Mouse (Mus musculus) heart, postnatal 0 days (tissue): ENCODE measurements at regions not wholly inside any gene's neighbourhood (a gene's known extent, or its start where the extent isn't known, plus 50 kb on each side); places are given as distances from the start of the nearest gene placed in this dataset.

ENCODE experiments used
- ATAC-seq: fragments of 200-750 bp; cut with Nextera tagmentation; 2 replicates; pipeline ENCODE4 v1.8.0; 2017; ENCODE audit warnings: low read depth, moderate number of reproducible peaks, moderate library complexity; ENCODE audit not compliant: insufficient read depth
- DNase-seq: peaks from one replicate; pipeline ENCODE4 v3.0.0-alpha.2; 2016; ENCODE audit warnings: low spot score
- H3K27ac ChIP-seq: fragments of 300-500 bp; sonication (generic); 2 replicates; pipeline ENCODE4 v1.5.1; 2014; ENCODE audit warnings: low read depth, mild to moderate bottlenecking
- H3K27me3 ChIP-seq: fragments of 300-500 bp; sonication (generic); 2 replicates; pipeline ENCODE4 v1.6.1; 2014; ENCODE audit warnings: low read length, mixed read lengths; ENCODE audit not compliant: control insufficient read depth, insufficient read depth
- H3K36me3 ChIP-seq: fragments of 300-500 bp; sonication (generic); replicated peaks from 2 replicates; pipeline ENCODE4 v1.6.1; 2014; ENCODE audit warnings: low read length, mixed read lengths; ENCODE audit not compliant: control insufficient read depth, insufficient read depth
- H3K4me1 ChIP-seq: fragments of 300-500 bp; sonication (generic); 2 replicates; pipeline ENCODE4 v1.6.1; 2014; ENCODE audit warnings: antibody characterized with exemption; ENCODE audit not compliant: control insufficient read depth, insufficient read depth
- H3K4me2 ChIP-seq: fragments of 300-500 bp; sonication (generic); 2 replicates; pipeline ENCODE4 v1.6.1; 2014; ENCODE audit warnings: low read depth, mild to moderate bottlenecking, low read length, moderate library complexity
- H3K4me3 ChIP-seq: fragments of 300-500 bp; sonication (generic); 2 replicates; pipeline ENCODE4 v1.5.1; 2014; ENCODE audit warnings: low read depth, low read length
- H3K9ac ChIP-seq: fragments of 300-500 bp; sonication (generic); replicated peaks from 2 replicates; pipeline ENCODE4 v1.6.1; 2014; ENCODE audit warnings: low read depth, low read length, mixed read lengths
- H3K9me3 ChIP-seq: fragments of 300-500 bp; sonication (generic); replicated peaks from 2 replicates; pipeline ENCODE4 v1.6.1; 2016; ENCODE audit warnings: low read length; ENCODE audit not compliant: control insufficient read depth
- CTCF ChIP-seq: IDR thresholded peaks from 2 replicates; pipeline ENCODE4 v1.5.1; 2016; ENCODE audit warnings: antibody characterized with exemption, control low read depth, low read depth
- EP300 ChIP-seq: IDR thresholded peaks from 2 replicates; pipeline ENCODE4 v1.6.1; 2016; ENCODE audit warnings: antibody characterized with exemption, low read depth
- WGBS: fragments of 180-500 bp; shearing (Covaris S2); extraction: QIAGEN DNeasy Blood & Tissue Kit; methylation state at CpG from one replicate; pipeline ENCODE4 v1.1.7; 2014; 5-methylcytosine and 5-hydroxymethylcytosine counted together

- Histone ChIP-seq H3K4me1 (no peaks in the 10 kb centered on the region), H3K9me3 (no peaks in the 10 kb centered on the region), H3K9ac (no peak overlapping the region), H3K4me2 (no peak overlapping the region), H3K4me3 (no peak overlapping the region), H3K27ac (no peak overlapping the region), H3K36me3 (no peaks in the 10 kb centered on the region), H3K27me3 (no peaks in the 10 kb centered on the region)
- DNase-seq, result no peak
- no peak for TF ChIP-seq CTCF
- no peak for TF ChIP-seq EP300
- no peak for ATAC-seq
- 66% methylated on average over 2 of the region's 2 CpGs for WGBS
These were observed 747.3 kb downstream of the 1700064H15Rik start for GRCm38 (mm10) chr3:18881186-18881585.

GRCm38 (mm10) chr3:18892813-18893212 lies 735.7 kb downstream of the 1700064H15Rik start:
- H3K4me3 ChIP-seq, result no peak overlapping the region
- H3K9me3 ChIP-seq, result no peaks in the 10 kb centered on the region
- H3K36me3 ChIP-seq, result no peaks in the 10 kb centered on the region
- no peaks in the 10 kb centered on the region for H3K4me1 ChIP-seq
- no peak overlapping the region for H3K9ac ChIP-seq
- H3K27me3 ChIP-seq, result no peaks in the 10 kb centered on the region
- no peak for TF ChIP-seq CTCF
- WGBS, result 86% methylated on average over 2 of the region's 2 CpGs
- no peak overlapping the region for H3K4me2 ChIP-seq
- no peak overlapping the region for H3K27ac ChIP-seq
- no peak for ATAC-seq
- no peak for DNase-seq

- Histone ChIP-seq H3K27me3 (no peaks in the 10 kb centered on the region), H3K4me3 (no peak overlapping the region), H3K9me3 (no peaks in the 10 kb centered on the region), H3K27ac (no peak overlapping the region), H3K4me2 (no peak overlapping the region), H3K9ac (no peak overlapping the region), H3K4me1 (no peaks in the 10 kb centered on the region), H3K36me3 (no peaks in the 10 kb centered on the region)
- no peak for TF ChIP-seq CTCF
- no peak for TF ChIP-seq EP300
- WGBS, result 36% methylated on average over 3 of the region's 3 CpGs
- DNase-seq (no peak), ATAC-seq (no peak)
These were observed 722.7 kb downstream of the 1700064H15Rik start for GRCm38 (mm10) chr3:18905769-18906168.

GRCm38 (mm10) chr3:18906210-18906609 lies 722.3 kb downstream of the 1700064H15Rik start:
- Histone ChIP-seq H3K4me3 (no peak overlapping the region), H3K27me3 (no peaks in the 10 kb centered on the region)

DNA sequence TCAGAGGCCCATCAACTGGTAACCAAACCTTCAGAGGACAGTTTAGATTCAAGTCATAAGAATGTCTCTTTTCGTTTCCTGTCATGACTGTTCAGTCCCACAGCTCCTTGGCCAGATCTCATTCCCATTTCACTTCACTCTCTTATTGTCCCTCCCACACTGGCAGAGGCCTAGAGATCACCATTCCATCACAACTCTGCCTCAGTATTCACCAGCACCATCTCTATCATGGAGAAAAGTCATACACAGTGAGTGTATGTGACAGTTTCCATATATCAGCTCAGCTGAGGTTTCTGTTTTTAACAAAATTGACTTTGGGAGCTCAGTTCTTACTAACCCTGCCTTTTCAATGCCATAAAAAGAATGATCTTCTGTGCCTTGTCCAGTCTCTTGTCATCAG lies 719.7 kb downstream of the 1700064H15Rik start:
- H3K36me3 ChIP-seq, result no peaks in the 10 kb centered on the region
- TF ChIP-seq CTCF, result no peak
- TF ChIP-seq EP300, result no peak
- no peak for ATAC-seq
- 93% methylated on average over 1 of the region's 1 CpGs for WGBS
- H3K27ac ChIP-seq, result no peak overlapping the region
- no peaks in the 10 kb centered on the region for H3K9me3 ChIP-seq
- no peak for DNase-seq
- no peak overlapping the region for H3K4me2 ChIP-seq
- H3K27me3 ChIP-seq, result no peaks in the 10 kb centered on the region
- H3K4me3 ChIP-seq, result no peak overlapping the region
- H3K4me1 ChIP-seq, result no peaks in the 10 kb centered on the region
- H3K9ac ChIP-seq, result no peak overlapping the region

More at GRCm38 (mm10) chr3:18906210-18906609, 722.3 kb downstream of the 1700064H15Rik start:
- Histone ChIP-seq H3K4me2 (no peak overlapping the region), H3K9me3 (no peaks in the 10 kb centered on the region), H3K9ac (no peak overlapping the region), H3K4me1 (no peaks in the 10 kb centered on the region), H3K36me3 (no peaks in the 10 kb centered on the region), H3K27ac (no peak overlapping the region)
- TF ChIP-seq CTCF (no peak), EP300 (no peak)
- WGBS, result 73% methylated on average over 5 of the region's 5 CpGs
- DNase-seq, result no peak
- no peak for ATAC-seq

- TF ChIP-seq EP300 (no peak), CTCF (no peak)
- Histone ChIP-seq H3K27ac (no peak overlapping the region), H3K27me3 (no peaks in the 10 kb centered on the region), H3K4me3 (no peak overlapping the region), H3K4me2 (no peak overlapping the region), H3K9me3 (no peaks in the 10 kb centered on the region), H3K9ac (no peak overlapping the region), H3K36me3 (no peaks in the 10 kb centered on the region), H3K4me1 (no peaks in the 10 kb centered on the region)
- ATAC-seq (no peak), DNase-seq (no peak)
- 45% methylated on average over 3 of the region's 3 CpGs for WGBS
These were observed 699.9 kb downstream of the 1700064H15Rik start for GRCm38 (mm10) chr3:18928401-18929104.
